Mouse (Mus musculus) heart, postnatal 0 days (tissue): Measurements from ENCODE around the gene Elf2. TPM values are rescaled to one million over a fixed set of nuclear protein-coding genes. Genes with fewer than 3 reads are reported as not detected.
"Not testable (repeated sequence)": the region's sequence is repeated elsewhere in the genome, so short reads cannot be mapped to it uniquely, and the experiment has no call there.

Experiments
- ATAC-seq: fragments of 200-750 bp; cut with Nextera tagmentation; 2 replicates; pipeline ENCODE4 v1.8.0; 2017; ENCODE audit warnings: low read depth, moderate number of reproducible peaks, moderate library complexity; ENCODE audit not compliant: insufficient read depth
- DNase-seq: peaks from one replicate; pipeline ENCODE4 v3.0.0-alpha.2; 2016; ENCODE audit warnings: low spot score
- H3K27ac ChIP-seq: fragments of 300-500 bp; sonication (generic); 2 replicates; pipeline ENCODE4 v1.5.1; 2014; ENCODE audit warnings: low read depth, mild to moderate bottlenecking
- H3K27me3 ChIP-seq: fragments of 300-500 bp; sonication (generic); 2 replicates; pipeline ENCODE4 v1.6.1; 2014; ENCODE audit warnings: low read length, mixed read lengths; ENCODE audit not compliant: control insufficient read depth, insufficient read depth
- H3K36me3 ChIP-seq: fragments of 300-500 bp; sonication (generic); replicated peaks from 2 replicates; pipeline ENCODE4 v1.6.1; 2014; ENCODE audit warnings: low read length, mixed read lengths; ENCODE audit not compliant: control insufficient read depth, insufficient read depth
- H3K4me1 ChIP-seq: fragments of 300-500 bp; sonication (generic); 2 replicates; pipeline ENCODE4 v1.6.1; 2014; ENCODE audit warnings: antibody characterized with exemption; ENCODE audit not compliant: control insufficient read depth, insufficient read depth
- H3K4me2 ChIP-seq: fragments of 300-500 bp; sonication (generic); 2 replicates; pipeline ENCODE4 v1.6.1; 2014; ENCODE audit warnings: low read depth, mild to moderate bottlenecking, low read length, moderate library complexity
- H3K4me3 ChIP-seq: fragments of 300-500 bp; sonication (generic); 2 replicates; pipeline ENCODE4 v1.5.1; 2014; ENCODE audit warnings: low read depth, low read length
- H3K9ac ChIP-seq: fragments of 300-500 bp; sonication (generic); replicated peaks from 2 replicates; pipeline ENCODE4 v1.6.1; 2014; ENCODE audit warnings: low read depth, low read length, mixed read lengths
- H3K9me3 ChIP-seq: fragments of 300-500 bp; sonication (generic); replicated peaks from 2 replicates; pipeline ENCODE4 v1.6.1; 2016; ENCODE audit warnings: low read length; ENCODE audit not compliant: control insufficient read depth
- CTCF ChIP-seq: IDR thresholded peaks from 2 replicates; pipeline ENCODE4 v1.5.1; 2016; ENCODE audit warnings: antibody characterized with exemption, control low read depth, low read depth
- EP300 ChIP-seq: IDR thresholded peaks from 2 replicates; pipeline ENCODE4 v1.6.1; 2016; ENCODE audit warnings: antibody characterized with exemption, low read depth
- WGBS: fragments of 180-500 bp; shearing (Covaris S2); extraction: QIAGEN DNeasy Blood & Tissue Kit; methylation state at CpG from one replicate; pipeline ENCODE4 v1.1.7; 2014; 5-methylcytosine and 5-hydroxymethylcytosine counted together
- polyA plus RNA-seq: library from polyadenylated mRNA; unstranded; fragments of >200 nt; fragmentation: Nextera tagmentation; extraction: Ambion mirVana; gene quantifications from 2 replicates; pipeline ENCODE4 v1.2.1, GENCODE M21; 2015
- total RNA-seq: library from RNA; depleted of rRNA; stranded (reverse); fragments of >200 nt; gene quantifications from 2 replicates; pipeline ENCODE4 v1.2.3, GENCODE M21; 2014; ENCODE audit warnings: low replicate concordance

Elf2 gene
- total and polyA plus RNA-seq, 2 experiments from 2014 or later: 46.5 to 84.0 TPM

GRCm38 (mm10) chr3:51350806-51351205 is 10.3 kb upstream of the Elf2 start:
- no peaks in the 10 kb centered on the region for H3K27me3 ChIP-seq
- no peaks in the 10 kb centered on the region for H3K36me3 ChIP-seq
- TF ChIP-seq EP300: no peak
- TF ChIP-seq CTCF: no peak
- H3K4me2 ChIP-seq: no peak overlapping the region
- H3K4me3 ChIP-seq: no peak overlapping the region
- H3K9me3 ChIP-seq: no peaks in the 10 kb centered on the region
- no peak overlapping the region for H3K27ac ChIP-seq
- ATAC-seq: no peak
- DNase-seq: no peak
- no peak overlapping the region for H3K9ac ChIP-seq
- H3K4me1 ChIP-seq: peaks cover 9% of the 10 kb centered on the region; the same call in 1 of the 2 replicates
- WGBS: 38% methylated on average over 3 of the region's 3 CpGs

GRCm38 (mm10) chr3:51348646-51349238 is 8.3 kb upstream of the Elf2 start:
- Histone ChIP-seq H3K9ac (0 out of 2 replicates have a peak overlapping the region, but pooled peaks have one; percentile 10), H3K4me3 (no peak overlapping the region), H3K27me3 (no peaks in the 10 kb centered on the region), H3K27ac (peak overlapping the region; percentile 66), H3K4me2 (no peak overlapping the region), H3K36me3 (no peaks in the 10 kb centered on the region), H3K9me3 (no peaks in the 10 kb centered on the region), H3K4me1 (peaks cover 9% of the 10 kb centered on the region; the same call in 1 of the 2 replicates)
- TF ChIP-seq EP300 (no peak), CTCF (no peak)
- ATAC-seq (peak; percentile 79), DNase-seq (peak; percentile 73)
- WGBS: 30% methylated on average over 3 of the region's 3 CpGs

GRCm38 (mm10) chr3:51345017-51345416 is 4.6 kb upstream of the Elf2 start:
- not testable (repeated sequence) for H3K27ac ChIP-seq, H3K36me3 ChIP-seq, H3K4me1 ChIP-seq, H3K27me3 ChIP-seq, ATAC-seq, H3K9me3 ChIP-seq, H3K4me2 ChIP-seq, H3K9ac ChIP-seq, DNase-seq, H3K4me3 ChIP-seq
- WGBS: 93% methylated on average over 2 of the region's 2 CpGs

GRCm38 (mm10) chr3:51344182-51344581 is 3.7 kb upstream of the Elf2 start:
- not testable (repeated sequence) for DNase-seq, H3K9ac ChIP-seq, H3K4me3 ChIP-seq, H3K4me2 ChIP-seq, H3K36me3 ChIP-seq, H3K27ac ChIP-seq, H3K27me3 ChIP-seq, H3K9me3 ChIP-seq, H3K4me1 ChIP-seq, ATAC-seq
- 91% methylated on average over 6 of the region's 6 CpGs for WGBS

GRCm38 (mm10) chr3:51343260-51343659 is 2.8 kb upstream of the Elf2 start:
- no peak for ATAC-seq
- Histone ChIP-seq H3K9ac (no peak overlapping the region), H3K27ac (no peak overlapping the region), H3K27me3 (no peaks in the 10 kb centered on the region), H3K4me3 (no peak overlapping the region), H3K4me1 (peaks cover 5% of the 10 kb centered on the region; the same call in 1 of the 2 replicates), H3K9me3 (no peaks in the 10 kb centered on the region), H3K4me2 (no peak overlapping the region), H3K36me3 (no peaks in the 10 kb centered on the region)
- 76% methylated on average over 4 of the region's 4 CpGs for WGBS
- no peak for TF ChIP-seq EP300
- no peak for TF ChIP-seq CTCF
- DNase-seq: no peak

- H3K36me3 ChIP-seq: no peaks in the 10 kb centered on the region
- H3K4me3 ChIP-seq: peak overlapping the region; percentile 99
- peak overlapping the region; percentile 99 for H3K27ac ChIP-seq
- ATAC-seq: no peak
- H3K27me3 ChIP-seq: no peaks in the 10 kb centered on the region
- TF ChIP-seq CTCF (no peak), EP300 (no peak)
- peak overlapping the region; percentile 82 for H3K4me2 ChIP-seq
- no peaks in the 10 kb centered on the region for H3K9me3 ChIP-seq
- peaks cover 4% of the 10 kb centered on the region for H3K4me1 ChIP-seq
- peak overlapping the region; percentile 96 for H3K9ac ChIP-seq
- no peak for DNase-seq
- WGBS: 13% methylated on average over 9 of the region's 9 CpGs
Measured at GRCm38 (mm10) chr3:51342152-51342551, 1.7 kb upstream of the Elf2 start.
